In the genomic region with DNA sequence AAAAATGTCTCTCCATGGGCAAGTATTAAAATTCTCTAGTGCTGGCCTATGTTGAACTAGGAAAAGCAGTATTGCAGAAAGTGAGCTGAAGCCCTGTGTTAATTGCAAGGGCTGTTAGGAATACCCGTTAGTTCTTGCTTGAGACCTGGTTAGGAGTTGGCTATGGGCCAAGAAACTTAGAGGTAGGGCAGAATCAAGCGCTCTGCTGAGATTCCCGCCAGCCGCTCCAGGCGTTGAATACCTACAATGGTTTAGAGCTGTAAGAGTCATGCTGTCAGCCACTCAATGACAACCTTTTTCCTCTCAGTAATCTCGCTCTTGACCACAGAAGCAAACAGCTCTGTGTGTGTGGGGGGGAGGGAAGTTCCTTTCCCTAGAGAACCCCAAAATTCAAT, we compare ENCODE assay signal across 16 mouse cellular contexts.
DNase-seq lines count a peak whose midpoint lies in the region; ATAC-seq lines count a peak whose summit lies in the region.
"Had no signal": no experiment of that assay in that cellular context is flagged by ENCODE, and none has a peak within 500 bp of the region (broad histone marks: within the 10 kb centered on the region; RNA-seq: fewer than 3 reads in every experiment).

No protein-coding gene starts in this region.

- H3K4me2 ChIP-seq in heart, embryonic 11.5 days: no peak overlapping the region
- H3K4me2 ChIP-seq: heart, embryonic 13.5 days; liver, embryonic 13.5 days; midbrain, embryonic 11.5 days had no signal

- H3K9ac ChIP-seq in heart, embryonic 11.5 days (ENCODE audit: low read depth, low read length): no peak overlapping the region
- H3K9ac ChIP-seq: heart, embryonic 13.5 days; liver, embryonic 13.5 days had no signal

- H3K27me3 ChIP-seq in heart, embryonic 11.5 days (ENCODE audit: control insufficient read depth, insufficient read depth, low read length): no peaks in the 10 kb centered on the region
- H3K27me3 ChIP-seq: heart, embryonic 13.5 days; liver, embryonic 13.5 days had no signal

- WGBS in heart, embryonic 11.5 days (ENCODE audit: insufficient replicate concordance): 51% methylated on average over 6 of the region's 6 CpGs

- peaks cover 3% of the 10 kb centered on the region for H3K9me3 ChIP-seq in heart, embryonic 11.5 days (replicated peaks; ENCODE audit: control insufficient read depth, low read length)
- H3K9me3 ChIP-seq: liver, embryonic 13.5 days had no signal

- H3K4me3 ChIP-seq in heart, embryonic 11.5 days (ENCODE audit: low read depth, low read length): no peak overlapping the region
- H3K4me3 ChIP-seq: erythroblast, embryonic 14.5 days; heart, embryonic 13.5 days; liver, embryonic 13.5 days had no signal

- no peak for DNase-seq in heart, adult 8-10 months (ENCODE audit: low spot score)
- peak; percentile 7 for DNase-seq in retina, postnatal 1 day
- DNase-seq in retina, embryonic 14.5 days (ENCODE audit: low spot score): no peak
- DNase-seq in kidney, postnatal 10 days: peak; percentile 40
- DNase-seq in thymus, postnatal 36 days: no peak
- DNase-seq in ovary, postnatal 10 days (ENCODE audit: low spot score): no peak
- DNase-seq in c-Kit-positive CD71-positive TER-119-positive erythroid progenitor cells, embryonic 14.5 days (ENCODE audit: low spot score): no peak
- DNase-seq: adrenal gland, postnatal 14 days; cerebellum, adult 11 months; layer of hippocampus, postnatal 36 days; liver, embryonic 13.5 days; spleen, adult 18-20 months had no signal

- no peaks in the 10 kb centered on the region for H3K4me1 ChIP-seq in heart, embryonic 11.5 days (ENCODE audit: control insufficient read depth, insufficient read depth, low read length)
- H3K4me1 ChIP-seq: liver, embryonic 13.5 days had no signal

- no peaks in the 10 kb centered on the region for H3K36me3 ChIP-seq in heart, embryonic 11.5 days (ENCODE audit: control insufficient read depth, insufficient read depth, low read length)
- H3K36me3 ChIP-seq: heart, embryonic 13.5 days; liver, embryonic 13.5 days had no signal

- ATAC-seq in heart, embryonic 11.5 days (replicated peaks; ENCODE audit: insufficient number of reproducible peaks, low FRiP score, low TSS enrichment): peak; percentile 57; the same call in 1 of the 2 replicates

- H3K27ac ChIP-seq in heart, embryonic 11.5 days (ENCODE audit: low read depth, low read length): no peak overlapping the region
- H3K27ac ChIP-seq: heart, embryonic 13.5 days; liver, embryonic 13.5 days had no signal

Comparison
In these comparisons a context has a peak if more than half of its experiments do, and no peak if none do; other contexts are left out.
1. DNase-seq: peak in retina, postnatal 1 day (single experiment) and kidney, postnatal 10 days (single experiment); none in heart, adult 8-10 months (single experiment), retina, embryonic 14.5 days (single experiment), thymus, postnatal 36 days (0 of 2), ovary, postnatal 10 days (single experiment) and c-Kit-positive CD71-positive TER-119-positive erythroid progenitor cells, embryonic 14.5 days (single experiment).